Mouse (Mus musculus) cerebellum, adult 2 months (tissue): ENCODE measurements around the gene Ddx4.

Experiments used
- CTCF ChIP-seq: fragments of 200-500 bp; IDR thresholded peaks from 2 replicates; pipeline ENCODE4 v1.5.1; 2011; ENCODE audit warnings: low read depth, mild to moderate bottlenecking, control low read depth, low read length, moderate library complexity, borderline replicate concordance; ENCODE audit not compliant: insufficient read depth
- POLR2A ChIP-seq: fragments of 200-500 bp; IDR thresholded peaks from 2 replicates; pipeline ENCODE4 v1.6.1; 2011; ENCODE audit warnings: low read length, control low read depth, borderline replicate concordance; ENCODE audit not compliant: insufficient read depth

- TF ChIP-seq POLR2A (no peak), CTCF (no peak)
Observed at GRCm38 (mm10) chr13:112644996-112645395, 7.3 kb downstream of the Ddx4 start.
